Mouse (Mus musculus) erythroblast, embryonic 14.5 days (primary cell): ENCODE measurements at regions not wholly inside any gene's neighbourhood (a gene's known extent, or its start where the extent isn't known, plus 50 kb on each side); places are given as distances from the start of the nearest gene placed in this dataset.

Experiments used
- GATA1 ChIP-seq: IDR thresholded peaks from 2 replicates; pipeline ENCODE4 v1.6.1; 2012; ENCODE audit warnings: low read length, inconsistent platforms, mixed read lengths
- TAL1 ChIP-seq: IDR thresholded peaks from 3 replicates; pipeline ENCODE4 v1.6.1; 2012; ENCODE audit warnings: low read length, inconsistent platforms, mixed read lengths

DNA sequence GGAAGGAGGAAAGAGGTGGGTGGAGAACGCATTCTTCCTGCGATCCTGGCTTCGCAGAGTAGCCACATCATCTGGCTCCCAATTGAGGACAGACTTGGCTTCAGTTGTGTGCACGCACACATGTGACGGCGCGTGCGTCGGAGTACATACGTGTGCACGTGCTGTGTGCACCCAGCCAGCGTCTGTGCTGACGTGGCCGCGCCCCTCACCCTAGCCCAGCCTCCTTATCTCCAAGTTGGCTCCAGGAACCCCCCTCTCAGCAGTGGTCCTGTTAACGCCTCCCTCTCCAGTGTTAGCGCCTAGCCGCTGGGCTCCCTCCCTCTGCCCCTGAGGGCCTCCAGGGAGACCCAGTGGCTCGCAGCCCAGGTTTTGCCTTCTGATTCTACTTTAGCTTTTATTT is 63.1 kb upstream of the Col1a1 start:
- TF ChIP-seq GATA1: no peak
- TF ChIP-seq TAL1: no peak
